Mouse (Mus musculus): ENCODE measurements around the gene Ap1ar. TPM values are rescaled to one million over a fixed set of nuclear protein-coding genes. Genes with fewer than 3 reads are reported as not detected.

The Ap1ar gene
- polyA plus RNA-seq, 1 experiment from 2014 or later = 26.2 TPM

DNA sequence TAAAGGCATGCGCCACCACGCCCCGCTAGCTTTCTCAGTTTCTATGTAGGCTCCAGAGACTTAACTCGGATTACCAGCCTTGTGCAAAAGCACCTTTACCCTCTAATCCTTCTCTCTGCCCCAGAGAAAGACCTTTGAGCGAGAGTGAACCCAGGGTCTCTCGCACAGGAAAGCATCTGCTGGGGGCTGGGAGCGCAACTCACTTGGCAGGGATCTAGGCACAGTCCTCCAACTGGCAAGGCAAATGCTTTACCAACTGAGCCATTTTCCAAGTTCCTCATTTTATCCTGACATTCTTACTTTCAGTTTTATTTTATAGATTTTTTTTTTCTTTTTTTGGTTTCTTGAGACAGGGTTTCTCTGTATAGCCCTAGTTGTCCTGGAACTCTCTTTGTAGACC lies 44.3 kb downstream of the Ap1ar start:
- Histone ChIP-seq H3K4me3 (ENCODE audit: control insufficient read depth in 1 of 2, insufficient read depth in 1 of 2, low read depth in 1 of 2, low read length in 2 of 2) (no peak overlapping the region), H3K9me3 (ENCODE audit: control insufficient read depth, low read length) (no peaks in the 10 kb centered on the region; the same call in 1 of the 2 replicates)

DNA sequence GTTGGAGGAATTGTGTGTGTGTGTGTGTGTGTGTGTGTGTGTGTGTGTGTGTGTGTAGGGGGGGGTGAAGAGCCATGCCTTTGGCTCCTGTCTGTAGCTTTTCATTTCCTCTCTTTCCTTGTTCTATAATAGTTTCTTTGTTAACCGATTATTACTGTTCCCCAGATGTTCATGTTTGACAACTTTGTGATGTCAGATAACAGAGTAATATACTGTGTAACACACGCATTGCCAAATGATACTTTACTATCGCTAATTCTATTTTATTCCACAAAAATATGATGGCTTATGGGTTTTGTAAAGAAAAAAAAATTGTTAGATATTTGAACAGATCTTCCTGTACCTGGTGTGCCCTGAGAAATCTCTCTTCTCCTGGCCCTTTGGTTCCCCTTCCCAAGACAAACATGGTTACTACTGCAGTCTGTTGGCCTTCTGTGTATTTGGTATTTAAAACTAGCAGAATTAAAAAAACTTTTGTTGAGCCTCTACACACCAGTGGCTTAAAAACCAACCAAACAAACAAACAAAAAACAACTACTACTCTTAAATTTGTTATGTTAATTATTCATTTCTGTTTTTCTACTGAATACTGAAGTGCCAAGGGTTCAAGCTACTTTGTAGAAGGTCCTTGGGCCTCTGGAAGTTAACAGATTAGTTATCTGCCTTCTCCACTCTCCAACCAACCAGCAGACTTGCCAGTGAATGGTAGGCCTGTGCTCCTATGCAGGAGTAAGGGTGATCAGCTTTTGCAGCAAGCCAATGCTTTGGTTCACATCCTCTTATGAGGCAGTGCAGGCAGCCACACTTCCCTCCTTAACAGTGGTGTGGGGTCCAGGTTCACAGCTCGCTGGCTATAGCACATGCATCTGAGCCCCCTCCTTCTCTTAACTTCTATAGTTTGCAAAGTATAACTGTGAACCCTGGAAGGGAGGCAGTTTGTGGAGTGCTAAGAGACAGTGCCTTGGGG lies 45.4 kb downstream of the Ap1ar start:
- Histone ChIP-seq H3K27me3 (ENCODE audit: control insufficient read depth, insufficient read depth, low read length) (peaks cover 15% of the 10 kb centered on the region), H3K27ac (replicated peaks in 1 of 2; ENCODE audit: control insufficient read depth in 1 of 2, insufficient read depth in 1 of 2, low read depth in 2 of 2, low read length in 2 of 2) (no peak overlapping the region), H3K36me3 (ENCODE audit: control insufficient read depth, insufficient read depth, low read length) (no peaks in the 10 kb centered on the region), H3K4me3 (ENCODE audit: control insufficient read depth in 1 of 2, insufficient read depth in 1 of 2, low read depth in 1 of 2, low read length in 2 of 2) (0 out of 4 replicates have a peak overlapping the region, but pooled peaks of 1 of the 2 experiments have one; percentile 71), H3K4me2 (ENCODE audit: low read length) (peak overlapping the region; percentile 98), H3K9me3 (ENCODE audit: control insufficient read depth, low read length) (no peaks in the 10 kb centered on the region; the same call in 1 of the 2 replicates), H3K4me1 (ENCODE audit: control insufficient read depth in 2 of 2, insufficient read depth in 2 of 2, low read length in 2 of 2) (peaks cover 4 to 6% of the 10 kb centered on the region in 2 experiments; a peak in 3 of 4 replicates), H3K9ac (ENCODE audit: low read length) (no peak overlapping the region)
- ATAC-seq (ENCODE audit: insufficient number of reproducible peaks, insufficient read depth, low FRiP score, low read depth) = no peak
- 57% methylated on average over 4 of the region's 4 CpGs for whole genome bisulfite sequencing

More for the DNA sequence above, 44.3 kb downstream of the Ap1ar start:
- 81% methylated on average over 7 of the region's 7 CpGs for WGBS
- Histone ChIP-seq H3K4me2 (ENCODE audit: low read length) (no peak overlapping the region), H3K36me3 (ENCODE audit: control insufficient read depth, insufficient read depth, low read length) (no peaks in the 10 kb centered on the region), H3K9ac (ENCODE audit: low read length) (no peak overlapping the region), H3K27ac (replicated peaks in 1 of 2; ENCODE audit: control insufficient read depth in 1 of 2, insufficient read depth in 1 of 2, low read depth in 2 of 2, low read length in 2 of 2) (no peak overlapping the region), H3K27me3 (ENCODE audit: control insufficient read depth, insufficient read depth, low read length) (peaks cover 14% of the 10 kb centered on the region), H3K4me1 (ENCODE audit: control insufficient read depth in 2 of 2, insufficient read depth in 2 of 2, low read length in 2 of 2) (peaks cover 4 to 6% of the 10 kb centered on the region in 2 experiments; a peak in 3 of 4 replicates)
- no peak for ATAC-seq (ENCODE audit: insufficient number of reproducible peaks, insufficient read depth, low FRiP score, low read depth)

DNA sequence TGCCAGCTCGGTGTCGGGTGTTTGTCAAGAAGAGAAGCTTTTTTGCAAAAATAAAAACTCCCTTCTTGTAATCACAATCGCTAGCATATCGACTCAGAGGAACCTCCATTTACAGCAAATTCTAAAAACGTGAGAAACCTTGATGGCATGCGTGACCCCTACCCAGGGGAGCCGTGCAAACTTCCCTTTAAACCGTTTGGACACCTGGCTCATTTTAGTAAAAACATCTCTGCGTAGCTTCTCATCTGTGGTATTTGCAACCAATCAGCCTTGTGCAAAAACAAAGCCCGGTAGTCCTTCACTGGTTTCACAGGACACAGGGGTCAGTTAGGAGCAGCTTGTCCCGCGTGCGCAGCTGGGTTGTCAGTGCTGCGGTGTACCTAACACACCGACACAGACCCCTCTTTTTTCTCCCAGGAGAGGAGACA lies 46.3 kb downstream of the Ap1ar start:
- Histone ChIP-seq H3K9ac (ENCODE audit: low read length) (peak overlapping the region; percentile 70), H3K27ac (replicated peaks in 1 of 2; ENCODE audit: control insufficient read depth in 1 of 2, insufficient read depth in 1 of 2, low read depth in 2 of 2, low read length in 2 of 2) (no peak overlapping the region), H3K4me3 (ENCODE audit: control insufficient read depth in 1 of 2, insufficient read depth in 1 of 2, low read depth in 1 of 2, low read length in 2 of 2) (peak overlapping the region; percentile 56 to 71), H3K9me3 (ENCODE audit: control insufficient read depth, low read length) (no peaks in the 10 kb centered on the region; the same call in 1 of the 2 replicates), H3K4me2 (ENCODE audit: low read length) (peak overlapping the region; percentile 98), H3K36me3 (ENCODE audit: control insufficient read depth, insufficient read depth, low read length) (no peaks in the 10 kb centered on the region), H3K4me1 (ENCODE audit: control insufficient read depth in 2 of 2, insufficient read depth in 2 of 2, low read length in 2 of 2) (peaks cover 4 to 6% of the 10 kb centered on the region in 2 experiments; a peak in 3 of 4 replicates), H3K27me3 (ENCODE audit: control insufficient read depth, insufficient read depth, low read length) (peaks cover 15% of the 10 kb centered on the region)
- 2% methylated on average over 15 of the region's 15 CpGs for WGBS
- ATAC-seq (ENCODE audit: insufficient number of reproducible peaks, insufficient read depth, low FRiP score, low read depth) = no peak

DNA sequence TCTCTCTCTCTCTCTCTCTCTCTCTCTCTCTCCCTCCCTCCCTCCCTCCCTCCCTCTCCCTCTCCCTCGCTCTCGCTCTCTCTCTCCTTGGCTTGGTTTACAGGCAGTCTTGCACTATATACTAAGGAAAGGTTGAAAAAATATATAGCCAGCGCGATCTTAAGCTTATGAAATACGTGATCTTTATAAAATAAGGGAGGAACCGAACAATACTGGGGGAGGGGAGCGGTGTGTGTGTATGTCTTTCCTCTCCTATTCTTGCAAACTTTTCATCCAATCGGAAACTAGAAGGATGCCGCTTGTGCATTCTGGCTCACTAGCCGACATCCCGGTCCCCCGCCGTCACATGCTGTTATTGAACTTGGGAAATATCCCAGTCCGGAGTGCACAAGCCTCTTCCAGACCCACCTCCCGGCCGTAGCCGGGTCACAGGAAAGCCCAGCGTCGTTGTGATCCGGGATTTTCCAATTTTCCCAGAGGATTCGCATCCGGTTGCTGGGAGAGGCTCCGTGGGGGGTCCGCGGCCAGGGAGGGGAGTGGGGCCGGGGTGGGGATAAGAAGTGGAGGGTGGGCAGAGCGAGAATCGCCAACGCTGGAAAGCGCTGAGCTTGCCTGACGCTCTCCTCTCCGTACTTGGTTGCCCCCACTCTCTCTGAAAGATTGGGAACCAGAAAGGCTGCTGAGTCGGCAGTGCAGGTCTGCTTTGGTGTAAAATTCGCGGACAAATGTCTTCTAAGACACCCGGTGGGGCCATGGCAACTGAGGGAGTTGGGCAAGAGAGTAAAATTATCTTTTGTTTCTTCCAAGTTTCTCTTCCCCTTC lies 46.9 kb downstream of the Ap1ar start:
- H3K9me3 ChIP-seq (ENCODE audit: control insufficient read depth, low read length) = no peaks in the 10 kb centered on the region; the same call in 1 of the 2 replicates
- H3K4me3 ChIP-seq (ENCODE audit: control insufficient read depth in 1 of 2, insufficient read depth in 1 of 2, low read depth in 1 of 2, low read length in 2 of 2) = peak overlapping the region; percentile 56 to 71
- H3K4me2 ChIP-seq (ENCODE audit: low read length) = peak overlapping the region; percentile 98
- under 1% methylated on average over 36 of the region's 36 CpGs for WGBS
- H3K27me3 ChIP-seq (ENCODE audit: control insufficient read depth, insufficient read depth, low read length) = peaks cover 15% of the 10 kb centered on the region
- peak; percentile 45 for ATAC-seq (ENCODE audit: insufficient number of reproducible peaks, insufficient read depth, low FRiP score, low read depth)
- H3K27ac ChIP-seq (replicated peaks in 1 of 2; ENCODE audit: control insufficient read depth in 1 of 2, insufficient read depth in 1 of 2, low read depth in 2 of 2, low read length in 2 of 2) = peak overlapping the region in 1 of 2 experiments; percentile 9; a peak in 1 of 4 replicates
- H3K36me3 ChIP-seq (ENCODE audit: control insufficient read depth, insufficient read depth, low read length) = no peaks in the 10 kb centered on the region
- H3K4me1 ChIP-seq (ENCODE audit: control insufficient read depth in 2 of 2, insufficient read depth in 2 of 2, low read length in 2 of 2) = peaks cover 4 to 6% of the 10 kb centered on the region in 2 experiments; a peak in 3 of 4 replicates
- peak overlapping the region; percentile 70 for H3K9ac ChIP-seq (ENCODE audit: low read length)

DNA sequence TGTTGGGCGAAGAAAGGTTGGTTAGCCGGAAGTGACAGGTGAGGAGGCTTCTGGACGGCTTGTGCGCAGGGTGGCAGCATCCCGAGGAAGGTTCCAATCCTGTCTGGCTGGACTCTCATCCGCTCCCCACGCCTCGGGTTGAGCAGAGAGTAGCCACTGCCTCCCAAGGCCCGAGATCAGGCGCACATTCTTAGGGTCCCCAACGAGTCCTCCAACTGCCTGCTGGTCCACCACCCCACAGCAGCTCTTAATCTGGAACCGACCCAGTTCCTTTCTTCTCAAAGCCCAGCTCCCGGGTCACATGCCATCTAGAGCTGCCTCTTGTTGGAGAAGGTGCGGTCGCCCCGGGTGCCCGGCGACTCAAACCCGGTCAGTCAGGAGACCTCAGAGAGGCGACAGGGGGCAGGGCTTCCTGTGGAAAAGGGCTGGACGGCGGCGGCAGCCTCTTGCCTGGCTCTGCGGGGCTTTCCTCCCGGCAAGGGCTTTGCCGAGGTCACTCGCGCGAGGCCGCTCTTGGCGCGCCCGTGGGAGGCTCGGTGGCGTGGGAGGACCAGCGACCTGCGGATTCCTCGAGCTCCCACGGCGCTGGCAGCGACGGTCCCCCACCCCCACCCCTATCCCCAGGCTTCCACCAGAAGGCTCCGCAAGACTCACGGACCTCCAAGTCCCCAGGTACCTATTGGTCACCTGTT lies 47.7 kb downstream of the Ap1ar start, which contains the start of gene Tifa:
Gene Tifa, plus strand, starts transcription at position 306 of the 692 bp plus-strand sequence.
- H3K27me3 ChIP-seq (ENCODE audit: control insufficient read depth, insufficient read depth, low read length) = peaks cover 15% of the 10 kb centered on the region
- peak within 1 kb of the TSS; percentile 56 to 71 for H3K4me3 ChIP-seq (ENCODE audit: control insufficient read depth in 1 of 2, insufficient read depth in 1 of 2, low read depth in 1 of 2, low read length in 2 of 2)
- ATAC-seq (ENCODE audit: insufficient number of reproducible peaks, insufficient read depth, low FRiP score, low read depth) = peak; percentile 31; the same call in 1 of the 2 replicates
- peaks cover 4 to 6% of the 10 kb centered on the region in 2 experiments; a peak in 3 of 4 replicates for H3K4me1 ChIP-seq (ENCODE audit: control insufficient read depth in 2 of 2, insufficient read depth in 2 of 2, low read length in 2 of 2)
- no peaks in the 10 kb centered on the region; the same call in 1 of the 2 replicates for H3K9me3 ChIP-seq (ENCODE audit: control insufficient read depth, low read length)
- peak within 1 kb of the TSS in 1 of 2 experiments; percentile 24; a peak in 2 of 4 replicates for H3K27ac ChIP-seq (replicated peaks in 1 of 2; ENCODE audit: control insufficient read depth in 1 of 2, insufficient read depth in 1 of 2, low read depth in 2 of 2, low read length in 2 of 2)
- peak within 1 kb of the TSS; percentile 98 for H3K4me2 ChIP-seq (ENCODE audit: low read length)
- peak within 1 kb of the TSS; percentile 70 for H3K9ac ChIP-seq (ENCODE audit: low read length)
- 1% methylated on average over 41 of the region's 44 CpGs for WGBS
- no peaks in the 10 kb centered on the region for H3K36me3 ChIP-seq (ENCODE audit: control insufficient read depth, insufficient read depth, low read length)

DNA sequence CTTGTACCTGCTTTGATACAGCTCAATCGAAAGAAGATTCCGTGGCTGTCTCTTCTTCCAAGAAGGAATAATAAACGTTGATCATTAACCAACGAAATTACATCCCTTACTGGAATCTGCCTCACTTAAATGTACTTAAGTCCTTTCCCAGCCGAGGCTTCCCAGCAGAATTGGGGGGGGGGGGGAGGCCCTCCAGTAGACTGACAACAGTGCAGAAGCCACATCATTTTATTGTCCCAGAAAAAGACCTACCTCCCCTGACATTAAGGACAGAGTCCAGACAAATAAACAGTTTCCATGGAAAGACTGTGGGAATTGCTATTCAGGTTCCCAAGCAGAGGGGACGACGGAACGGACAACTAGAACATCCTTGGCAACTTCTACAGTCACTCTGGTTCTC lies 48.4 kb downstream of the Ap1ar start:
- no peak overlapping the region for H3K27ac ChIP-seq (replicated peaks in 1 of 2; ENCODE audit: control insufficient read depth in 1 of 2, insufficient read depth in 1 of 2, low read depth in 2 of 2, low read length in 2 of 2)
- peaks cover 15% of the 10 kb centered on the region for H3K27me3 ChIP-seq (ENCODE audit: control insufficient read depth, insufficient read depth, low read length)
- no peaks in the 10 kb centered on the region; the same call in 1 of the 2 replicates for H3K9me3 ChIP-seq (ENCODE audit: control insufficient read depth, low read length)
- H3K4me3 ChIP-seq (ENCODE audit: control insufficient read depth in 1 of 2, insufficient read depth in 1 of 2, low read depth in 1 of 2, low read length in 2 of 2) = peak overlapping the region; percentile 56 to 71
- no peak for ATAC-seq (ENCODE audit: insufficient number of reproducible peaks, insufficient read depth, low FRiP score, low read depth)
- no peak overlapping the region for H3K9ac ChIP-seq (ENCODE audit: low read length)
- H3K36me3 ChIP-seq (ENCODE audit: control insufficient read depth, insufficient read depth, low read length) = no peaks in the 10 kb centered on the region
- H3K4me2 ChIP-seq (ENCODE audit: low read length) = peak overlapping the region; percentile 98
- peaks cover 4 to 6% of the 10 kb centered on the region in 2 experiments; a peak in 3 of 4 replicates for H3K4me1 ChIP-seq (ENCODE audit: control insufficient read depth in 2 of 2, insufficient read depth in 2 of 2, low read length in 2 of 2)
- 28% methylated on average over 8 of the region's 8 CpGs for WGBS
